Mouse (Mus musculus): ENCODE measurements at regions not wholly inside any gene's neighbourhood (a gene's known extent, or its start where the extent isn't known, plus 50 kb on each side); places are given as distances from the start of the nearest gene placed in this dataset.

DNA sequence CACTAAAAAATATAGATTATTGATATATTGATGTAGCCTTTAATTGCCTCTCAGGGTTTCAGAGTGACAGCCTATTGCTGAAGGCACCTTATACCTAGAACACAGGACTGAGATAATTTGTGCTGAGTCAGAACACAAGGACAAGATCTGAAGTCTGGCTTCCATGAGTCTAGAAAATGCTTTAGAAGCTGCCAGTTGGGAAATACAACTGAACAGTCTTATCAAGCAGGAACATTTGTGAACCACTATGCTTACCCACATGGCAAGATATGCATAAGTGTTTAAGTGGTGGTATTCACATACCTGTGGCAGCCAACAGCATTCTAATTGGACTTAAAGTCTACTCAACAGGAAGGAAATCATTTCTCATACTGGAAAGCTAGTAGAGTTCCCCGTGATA is 202.1 kb upstream of the Tpm3-rs7 start:
- H3K4me2 ChIP-seq (ENCODE audit: insufficient read depth, low read depth, poor library complexity, severe bottlenecking), result no peak overlapping the region
- H3K4me3 ChIP-seq (replicated peaks in 1 of 3; ENCODE audit: low read depth in 2 of 3, low read length in 2 of 3, poor library complexity in 1 of 3), result no peak overlapping the region
- peaks cover 22% of the 10 kb centered on the region for H3K9me3 ChIP-seq (replicated peaks; ENCODE audit: low read length)
- no peaks in the 10 kb centered on the region for H3K36me3 ChIP-seq (replicated peaks in 1 of 2; ENCODE audit: control insufficient read depth in 1 of 2, insufficient read depth in 1 of 2, low read length in 1 of 2)
- no peak overlapping the region for H3K9ac ChIP-seq (ENCODE audit: insufficient read depth, low read depth)
- no peaks in the 10 kb centered on the region for H3K27me3 ChIP-seq (replicated peaks)
- in situ Hi-C loops (cut with MboI; ENCODE audit: low pct_ligation_motif_present, low pct_unique_long_range_greater_than_20kb, low sequenced_read_pairs) (no loop called here), dilution Hi-C loops (cut with MboI; ENCODE audit: extremely low pct_ligation_motif_present, extremely low pct_unique_long_range_greater_than_20kb, low sequenced_read_pairs) (no loop called here)
- no peaks in the 10 kb centered on the region for H3K4me1 ChIP-seq (ENCODE audit: control insufficient read depth in 1 of 2, insufficient read depth in 2 of 2)
- DNase-seq (ENCODE audit: extremely low read depth), result no peak
- H3K27ac ChIP-seq (ENCODE audit: insufficient read depth, low read depth), result no peak overlapping the region
- no peaks in the 10 kb centered on the region for H3K79me2 ChIP-seq (replicated peaks; ENCODE audit: control insufficient read depth, extremely low read depth, insufficient read depth, poor library complexity, severe bottlenecking)
- no peak for TF ChIP-seq CHD2 (IDR thresholded peaks at IDR 0.05; ENCODE audit: low read length)
- TF ChIP-seq USF1 (IDR thresholded peaks at IDR 0.05; ENCODE audit: low read depth, low read length), result no peak
- TF ChIP-seq MYC (IDR thresholded peaks at IDR 0.05; ENCODE audit: low read depth, low read length), result no peak
- no peak for TF ChIP-seq BHLHE40 (IDR thresholded peaks at IDR 0.05; ENCODE audit: low read depth, low read length)
- TF ChIP-seq PAX5 (IDR thresholded peaks at IDR 0.05; ENCODE audit: low read length), result no peak

DNA sequence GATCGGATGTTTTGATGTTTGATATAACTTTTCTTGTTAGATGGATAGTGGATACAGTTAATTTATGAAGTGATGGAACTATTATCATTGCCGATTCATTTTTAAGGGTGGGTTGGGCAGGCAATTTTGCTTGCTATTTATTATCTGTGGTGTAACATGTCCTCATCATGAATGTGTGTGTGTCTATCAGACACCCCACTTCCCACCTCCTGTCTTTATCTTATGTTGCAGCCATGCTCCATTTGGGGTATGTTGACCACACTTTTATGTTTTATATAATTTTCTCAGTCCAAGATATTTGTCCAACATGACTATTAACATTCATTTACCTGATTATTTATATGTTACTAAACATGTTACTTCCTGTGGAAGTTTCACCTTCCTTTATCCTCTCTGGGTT is 175.6 kb upstream of the Tpm3-rs7 start:
- Histone ChIP-seq H3K4me3 (replicated peaks in 1 of 3; ENCODE audit: low read depth in 2 of 3, low read length in 2 of 3, poor library complexity in 1 of 3) (no peak overlapping the region), H3K27me3 (replicated peaks) (no peaks in the 10 kb centered on the region), H3K4me1 (ENCODE audit: control insufficient read depth in 1 of 2, insufficient read depth in 2 of 2) (no peaks in the 10 kb centered on the region), H3K36me3 (replicated peaks in 1 of 2; ENCODE audit: control insufficient read depth in 1 of 2, insufficient read depth in 1 of 2, low read length in 1 of 2) (no peaks in the 10 kb centered on the region), H3K9me3 (replicated peaks; ENCODE audit: low read length) (peaks cover 8% of the 10 kb centered on the region), H3K27ac (ENCODE audit: insufficient read depth, low read depth) (no peak overlapping the region), H3K4me2 (ENCODE audit: insufficient read depth, low read depth, poor library complexity, severe bottlenecking) (no peak overlapping the region), H3K9ac (ENCODE audit: insufficient read depth, low read depth) (no peak overlapping the region), H3K79me2 (replicated peaks; ENCODE audit: control insufficient read depth, extremely low read depth, insufficient read depth, poor library complexity, severe bottlenecking) (no peaks in the 10 kb centered on the region)
- DNase-seq (ENCODE audit: extremely low read depth), result no peak
- dilution Hi-C loops (cut with MboI; ENCODE audit: extremely low pct_ligation_motif_present, extremely low pct_unique_long_range_greater_than_20kb, low sequenced_read_pairs), result no loop called here
- TF ChIP-seq ZKSCAN1 (IDR thresholded peaks at IDR 0.05; ENCODE audit: borderline replicate concordance, low read depth, low read length), result no peak
- TF ChIP-seq USF2 (conservative IDR thresholded peaks at IDR 0.05; ENCODE audit: low read depth, low read length), result no peak
- no peak for TF ChIP-seq MXI1 (IDR thresholded peaks at IDR 0.05; ENCODE audit: low read depth, low read length)
- no peak for TF ChIP-seq POLR2AphosphoS2 (IDR thresholded peaks at IDR 0.05; ENCODE audit: low read depth, low read length)
- TF ChIP-seq TCF12 (IDR thresholded peaks at IDR 0.05; ENCODE audit: low read depth, low read length), result no peak
- TF ChIP-seq MAFK (IDR thresholded peaks at IDR 0.05; ENCODE audit: insufficient replicate concordance, low read length), result no peak
- no peak for TF ChIP-seq MYC (IDR thresholded peaks at IDR 0.05; ENCODE audit: low read depth, low read length)
- TF ChIP-seq E2F4 (IDR thresholded peaks at IDR 0.05; ENCODE audit: insufficient replicate concordance, low read depth, low read length), result no peak
- no peak for TF ChIP-seq ZNF384 (IDR thresholded peaks at IDR 0.05; ENCODE audit: low read depth, low read length)
- no peak for TF ChIP-seq SIN3A (IDR thresholded peaks at IDR 0.05; ENCODE audit: low read length)
- no peak for TF ChIP-seq POLR2A (IDR thresholded peaks at IDR 0.05; ENCODE audit: low read depth, low read length)
- TF ChIP-seq ZC3H11A (IDR thresholded peaks at IDR 0.05; ENCODE audit: low read depth, low read length), result no peak
- no peak for TF ChIP-seq PAX5 (IDR thresholded peaks at IDR 0.05; ENCODE audit: low read length)
- in situ Hi-C loops (cut with MboI; ENCODE audit: low pct_ligation_motif_present, low pct_unique_long_range_greater_than_20kb, low sequenced_read_pairs), result no loop called here

DNA sequence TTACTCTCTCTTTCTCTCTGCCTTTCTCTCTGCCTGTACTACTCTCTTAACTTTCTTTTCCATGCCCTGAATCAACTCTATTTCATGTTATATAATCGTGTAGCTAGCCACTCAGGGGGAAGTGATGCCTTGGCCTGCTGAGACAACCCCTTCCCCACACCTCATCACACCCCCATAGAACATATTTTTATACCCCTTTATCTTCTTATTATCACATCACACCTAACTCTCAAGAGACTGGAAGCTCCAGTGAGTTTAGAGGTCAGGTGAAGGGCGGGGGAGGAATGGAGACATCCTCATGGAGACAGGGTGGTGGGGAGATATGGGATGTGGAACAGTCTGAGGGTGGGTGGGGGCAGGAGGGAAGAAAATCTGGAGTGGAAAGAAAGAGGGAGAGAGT is 145.8 kb upstream of the Tpm3-rs7 start:
- no peak overlapping the region for H3K4me2 ChIP-seq (ENCODE audit: insufficient read depth, low read depth, poor library complexity, severe bottlenecking)
- dilution Hi-C loops (cut with MboI; ENCODE audit: extremely low pct_ligation_motif_present, extremely low pct_unique_long_range_greater_than_20kb, low sequenced_read_pairs), result no loop called here
- TF ChIP-seq PAX5 (IDR thresholded peaks at IDR 0.05; ENCODE audit: low read length), result no peak
- TF ChIP-seq ELF1 (IDR thresholded peaks at IDR 0.05; ENCODE audit: low read depth, low read length), result no peak
- no peak for TF ChIP-seq ZNF384 (IDR thresholded peaks at IDR 0.05; ENCODE audit: low read depth, low read length)
- no peak for TF ChIP-seq UBTF (IDR thresholded peaks at IDR 0.05; ENCODE audit: low read depth, low read length)
- no peak for TF ChIP-seq ZMIZ1 (IDR thresholded peaks at IDR 0.05; ENCODE audit: low read depth, low read length)
- TF ChIP-seq GABPA (IDR thresholded peaks at IDR 0.05; ENCODE audit: insufficient replicate concordance, low read depth, low read length), result no peak
- TF ChIP-seq USF2 (conservative IDR thresholded peaks at IDR 0.05; ENCODE audit: low read depth, low read length), result no peak
- TF ChIP-seq JUN (IDR thresholded peaks at IDR 0.05; ENCODE audit: insufficient read depth, low read depth, low read length), result no peak
- TF ChIP-seq NELFE (IDR thresholded peaks at IDR 0.05; ENCODE audit: low read depth, low read length), result no peak
- no peak for TF ChIP-seq E2F4 (IDR thresholded peaks at IDR 0.05; ENCODE audit: insufficient replicate concordance, low read depth, low read length)
- TF ChIP-seq IRF4 (IDR thresholded peaks at IDR 0.05; ENCODE audit: low read depth, low read length), result no peak
- TF ChIP-seq RAD21 (IDR thresholded peaks at IDR 0.05; ENCODE audit: low read depth, low read length), result no peak
- no peaks in the 10 kb centered on the region for H3K79me2 ChIP-seq (replicated peaks; ENCODE audit: control insufficient read depth, extremely low read depth, insufficient read depth, poor library complexity, severe bottlenecking)
- no peak for DNase-seq (ENCODE audit: extremely low read depth)
- peaks cover 22% of the 10 kb centered on the region for H3K9me3 ChIP-seq (replicated peaks; ENCODE audit: low read length)
- H3K27ac ChIP-seq (ENCODE audit: insufficient read depth, low read depth), result no peak overlapping the region
- no peak overlapping the region for H3K4me3 ChIP-seq (replicated peaks in 1 of 3; ENCODE audit: low read depth in 2 of 3, low read length in 2 of 3, poor library complexity in 1 of 3)
- no peak overlapping the region for H3K9ac ChIP-seq (ENCODE audit: insufficient read depth, low read depth)
- no peaks in the 10 kb centered on the region for H3K27me3 ChIP-seq (replicated peaks)
- H3K36me3 ChIP-seq (replicated peaks in 1 of 2; ENCODE audit: control insufficient read depth in 1 of 2, insufficient read depth in 1 of 2, low read length in 1 of 2), result no peaks in the 10 kb centered on the region
- in situ Hi-C loops (cut with MboI; ENCODE audit: low pct_ligation_motif_present, low pct_unique_long_range_greater_than_20kb, low sequenced_read_pairs), result no loop called here
- H3K4me1 ChIP-seq (ENCODE audit: control insufficient read depth in 1 of 2, insufficient read depth in 2 of 2), result no peaks in the 10 kb centered on the region
